Mouse (Mus musculus) liver (tissue): ENCODE results near the gene Gm6890.
"Not testable (repeated sequence)": the region's sequence is repeated elsewhere in the genome, so short reads cannot be mapped to it uniquely, and the experiment has no call there.

Source experiments
- DNase-seq: peaks from one replicate; pipeline ENCODE4 v3.0.0-alpha.2; 2020; ENCODE audit warnings: mixed read lengths

Gene Gm6890

GRCm38 (mm10) chrX:74740627-74741026 is at the start of gene Gm6890:
Gene Gm6890 (plus strand): TSS chrX:74740927.
- not testable (repeated sequence) for DNase-seq

- not testable (repeated sequence) for DNase-seq
Measured at GRCm38 (mm10) chrX:74726195-74726594, 14.5 kb upstream of the Gm6890 start.

- not testable (repeated sequence) for DNase-seq
Measured at GRCm38 (mm10) chrX:74770715-74771114, 30.0 kb downstream of the Gm6890 start.
